Mouse (Mus musculus) liver, embryonic 15.5 days (tissue): ENCODE measurements at regions not wholly inside any gene's neighbourhood (a gene's known extent, or its start where the extent isn't known, plus 50 kb on each side); places are given as distances from the start of the nearest gene placed in this dataset.
A peak's percentile ranks its signal among the peaks of the same experiment; 100 is the strongest.
"Not testable (repeated sequence)": the region's sequence is repeated elsewhere in the genome, so short reads cannot be mapped to it uniquely, and the experiment has no call there.

Experiments used
- ATAC-seq: fragments of 200-750 bp; cut with Nextera tagmentation; 2 replicates; pipeline ENCODE4 v1.8.0; 2017; ENCODE audit warnings: moderate number of reproducible peaks, mild to moderate bottlenecking, moderate library complexity; ENCODE audit not compliant: insufficient read depth
- H3K27ac ChIP-seq: fragments of 300-500 bp; sonication (generic); replicated peaks from 2 replicates; pipeline ENCODE4 v1.5.1; 2015; ENCODE audit warnings: mild to moderate bottlenecking, inconsistent platforms
- H3K27me3 ChIP-seq: fragments of 300-500 bp; sonication (generic); 2 replicates; pipeline ENCODE4 v1.6.1; 2015; ENCODE audit warnings: mild to moderate bottlenecking, inconsistent platforms
- H3K36me3 ChIP-seq: fragments of 300-500 bp; sonication (generic); replicated peaks from 2 replicates; pipeline ENCODE4 v1.6.1; 2015; ENCODE audit warnings: moderate library complexity, mild to moderate bottlenecking, inconsistent platforms
- H3K4me1 ChIP-seq: fragments of 300-500 bp; sonication (generic); replicated peaks from 2 replicates; pipeline ENCODE4 v1.6.1; 2015; ENCODE audit warnings: inconsistent platforms
- H3K4me2 ChIP-seq: fragments of 300-500 bp; sonication (generic); 2 replicates; pipeline ENCODE4 v1.6.1; 2015; ENCODE audit warnings: moderate library complexity, mild to moderate bottlenecking, inconsistent platforms
- H3K4me3 ChIP-seq: fragments of 300-500 bp; sonication (generic); replicated peaks from 2 replicates; pipeline ENCODE4 v1.5.1; 2015; ENCODE audit warnings: mild to moderate bottlenecking, inconsistent platforms
- H3K9ac ChIP-seq: fragments of 300-500 bp; sonication (generic); 2 replicates; pipeline ENCODE4 v1.6.1; 2015; ENCODE audit warnings: moderate library complexity, mild to moderate bottlenecking, inconsistent platforms
- H3K9me3 ChIP-seq: fragments of 300-500 bp; sonication (generic); replicated peaks from 2 replicates; pipeline ENCODE4 v1.6.1; 2016; ENCODE audit warnings: inconsistent platforms
- WGBS: fragments of 180-500 bp; shearing (Covaris S2); methylation state at CpG from one replicate; pipeline ENCODE4 v1.1.7; 2015; ENCODE audit warnings: mixed read lengths; ENCODE audit not compliant: insufficient replicate concordance; 5-methylcytosine and 5-hydroxymethylcytosine counted together

DNA sequence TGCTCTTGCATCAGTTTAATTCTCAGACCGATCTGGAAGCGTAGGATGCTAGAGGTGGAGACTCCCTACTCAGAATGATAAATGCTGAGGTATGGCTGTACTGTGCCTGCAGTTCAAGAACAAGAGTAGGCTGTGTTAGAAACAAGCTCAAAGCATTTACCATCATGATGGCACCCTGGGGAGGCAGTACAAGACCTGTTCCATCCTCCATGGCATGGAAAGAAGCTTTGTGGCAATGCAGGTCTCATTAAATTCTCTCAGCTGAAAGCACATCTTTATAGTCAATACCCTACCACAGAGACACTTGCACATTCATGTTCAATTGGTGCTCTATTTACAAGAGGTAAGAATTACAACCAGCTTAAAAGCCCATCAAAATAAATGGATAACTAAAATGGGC, 209.5 kb downstream of the Tbl1xr1 start:
- 82% methylated on average over 2 of the region's 2 CpGs for WGBS
- no peaks in the 10 kb centered on the region for H3K9me3 ChIP-seq
- H3K4me1 ChIP-seq, result no peaks in the 10 kb centered on the region
- no peak overlapping the region for H3K4me2 ChIP-seq
- H3K4me3 ChIP-seq, result no peak overlapping the region
- no peak overlapping the region for H3K27ac ChIP-seq
- no peaks in the 10 kb centered on the region for H3K36me3 ChIP-seq
- no peak for ATAC-seq
- H3K9ac ChIP-seq, result no peak overlapping the region
- H3K27me3 ChIP-seq, result no peaks in the 10 kb centered on the region

DNA sequence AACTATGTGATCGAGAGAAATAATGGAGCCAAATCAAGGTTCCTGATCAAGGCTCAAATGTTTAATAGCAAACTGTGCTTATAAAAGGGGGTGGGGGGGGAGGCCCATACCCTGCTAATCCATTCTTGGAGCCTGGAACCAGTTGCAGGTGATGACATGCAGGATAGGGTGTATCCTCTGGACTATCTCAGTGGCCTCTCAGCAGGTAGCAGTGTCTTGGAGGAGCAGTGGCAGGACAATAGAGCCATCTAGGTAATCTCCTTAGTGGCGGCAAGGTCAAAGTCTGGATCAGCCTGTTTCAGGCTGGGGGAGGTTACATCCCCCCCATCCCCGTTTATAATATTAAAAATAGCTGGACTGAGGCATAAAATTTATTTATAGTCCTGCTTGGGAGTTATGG, 217.0 kb downstream of the Tbl1xr1 start:
- H3K4me2 ChIP-seq, result no peak overlapping the region
- no peak overlapping the region for H3K4me3 ChIP-seq
- H3K4me1 ChIP-seq, result no peaks in the 10 kb centered on the region
- H3K9ac ChIP-seq, result no peak overlapping the region
- no peak overlapping the region for H3K27ac ChIP-seq
- H3K27me3 ChIP-seq, result no peaks in the 10 kb centered on the region
- no peaks in the 10 kb centered on the region for H3K36me3 ChIP-seq
- WGBS, result 58% methylated on average over 3 of the region's 3 CpGs
- no peaks in the 10 kb centered on the region for H3K9me3 ChIP-seq
- no peak for ATAC-seq

DNA sequence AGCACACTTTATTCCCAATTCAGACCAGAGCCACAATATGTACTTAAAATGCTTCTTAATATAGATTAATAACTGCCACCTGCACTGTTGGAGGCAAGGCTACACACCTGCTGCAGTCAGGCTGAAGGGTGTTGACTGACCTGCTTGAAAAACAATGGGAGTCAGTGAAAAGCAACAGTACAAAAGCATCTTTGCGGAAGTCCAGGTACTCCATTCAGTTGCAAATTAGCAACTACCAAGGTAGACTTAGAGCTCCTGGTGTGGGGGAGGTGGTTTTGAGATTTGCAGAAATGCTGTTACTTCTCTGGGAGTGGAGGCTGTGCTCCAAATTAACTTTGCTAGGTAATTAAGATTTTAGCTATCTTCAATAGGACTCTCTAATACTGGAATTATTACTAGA, 217.6 kb downstream of the Tbl1xr1 start:
- H3K4me1 ChIP-seq, H3K27me3 ChIP-seq, H3K36me3 ChIP-seq, H3K9me3 ChIP-seq, H3K27ac ChIP-seq, H3K4me3 ChIP-seq, H3K9ac ChIP-seq, H3K4me2 ChIP-seq, ATAC-seq: not testable (repeated sequence)
- 71% methylated on average over 1 of the region's 1 CpGs for WGBS

DNA sequence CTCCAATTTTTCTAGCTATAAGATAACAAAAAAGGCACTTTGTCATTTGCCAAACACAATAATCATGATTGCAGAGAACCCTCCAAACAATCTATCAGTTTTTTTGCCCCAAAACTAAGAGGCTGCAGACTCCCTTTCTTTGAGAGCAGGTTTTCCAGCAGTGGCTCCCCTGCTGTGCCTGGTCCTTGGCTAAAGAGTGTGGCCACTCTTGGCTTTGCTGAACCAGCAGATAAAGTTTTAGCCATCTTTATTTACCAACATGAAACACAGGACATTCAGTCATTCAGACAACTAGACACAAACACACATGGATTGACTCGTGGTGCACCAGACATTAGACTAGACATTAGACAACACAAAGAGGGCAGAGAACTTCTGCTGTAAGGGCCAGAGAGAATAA, 220.5 kb downstream of the Tbl1xr1 start:
- not testable (repeated sequence) for H3K9me3 ChIP-seq, H3K27ac ChIP-seq, H3K27me3 ChIP-seq, H3K4me1 ChIP-seq, H3K9ac ChIP-seq, H3K36me3 ChIP-seq, H3K4me2 ChIP-seq, H3K4me3 ChIP-seq, ATAC-seq
- WGBS, result 61% methylated on average over 1 of the region's 1 CpGs

DNA sequence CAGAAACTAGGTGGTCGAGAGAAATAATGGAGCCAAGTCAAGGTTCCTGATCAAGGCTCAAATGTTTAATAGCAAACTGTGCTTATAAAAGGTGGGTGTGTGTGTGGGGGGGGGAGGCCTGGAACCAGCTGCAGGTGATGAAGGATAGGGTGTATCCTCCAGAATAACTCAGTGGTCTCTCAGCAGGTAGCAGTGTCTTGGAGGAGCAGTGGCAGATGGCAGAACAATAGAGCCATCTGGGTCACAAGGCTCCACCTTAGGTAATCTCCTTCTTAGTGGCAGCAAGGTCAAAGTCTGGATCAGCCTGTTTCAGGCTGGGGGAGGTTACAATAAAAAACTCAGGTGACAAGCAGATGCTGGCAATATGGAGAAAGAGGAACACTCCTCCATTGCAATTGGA, 221.4 kb downstream of the Tbl1xr1 start:
- H3K27me3 ChIP-seq, H3K9ac ChIP-seq, H3K27ac ChIP-seq, ATAC-seq, H3K4me3 ChIP-seq, H3K4me2 ChIP-seq, H3K36me3 ChIP-seq, H3K4me1 ChIP-seq, H3K9me3 ChIP-seq: not testable (repeated sequence)
- 49% methylated on average over 1 of the region's 1 CpGs for WGBS

DNA sequence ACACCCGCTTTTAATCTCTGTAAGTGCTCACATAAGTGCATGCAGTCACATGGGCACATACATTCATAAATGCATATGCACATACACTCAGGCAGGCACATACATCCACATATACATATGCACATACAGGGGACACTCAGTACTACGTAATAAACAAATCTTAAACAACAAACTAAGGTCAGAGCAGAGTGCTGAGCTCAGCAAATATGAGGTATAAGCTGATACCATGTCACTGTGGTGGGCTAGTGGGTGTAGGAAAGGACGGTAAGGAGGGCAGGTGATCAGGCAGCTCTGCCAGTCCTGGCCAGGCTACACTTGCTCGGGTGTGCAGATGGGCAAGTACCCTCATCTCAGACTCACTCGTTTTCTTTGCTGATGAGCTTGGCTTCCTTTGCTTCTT, 224.1 kb downstream of the Tbl1xr1 start:
- H3K36me3 ChIP-seq, result no peaks in the 10 kb centered on the region
- ATAC-seq, result no peak
- H3K9me3 ChIP-seq, result no peaks in the 10 kb centered on the region
- 54% methylated on average over 5 of the region's 5 CpGs for WGBS
- no peak overlapping the region for H3K27ac ChIP-seq
- H3K4me1 ChIP-seq, result no peaks in the 10 kb centered on the region
- no peak overlapping the region for H3K9ac ChIP-seq
- H3K27me3 ChIP-seq, result no peaks in the 10 kb centered on the region
- H3K4me3 ChIP-seq, result no peak overlapping the region
- H3K4me2 ChIP-seq, result no peak overlapping the region

DNA sequence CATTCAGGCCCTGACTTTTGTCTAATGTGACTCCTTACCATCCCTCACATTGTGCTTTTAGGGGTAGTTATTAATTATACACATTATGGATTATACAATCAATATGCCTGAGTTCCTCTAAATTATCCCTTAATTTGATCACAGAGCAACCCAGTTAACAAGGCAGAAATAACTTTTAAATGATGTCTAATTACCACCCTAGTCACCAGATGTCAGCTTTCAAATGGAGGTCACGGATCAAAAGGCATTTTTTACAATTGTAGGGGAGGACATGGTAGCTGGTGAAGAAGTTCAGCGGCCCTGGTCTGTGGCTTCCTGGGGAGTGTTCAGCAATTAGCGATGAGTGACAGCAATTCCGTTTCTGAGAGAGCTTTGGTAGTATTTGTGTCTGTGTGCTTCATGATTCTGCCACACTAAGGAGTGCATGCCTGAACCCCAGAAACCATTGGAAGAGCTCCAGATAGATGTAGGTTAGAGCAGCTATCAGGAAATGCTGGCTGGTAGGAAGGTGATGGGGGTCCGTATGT, 225.6 kb downstream of the Tbl1xr1 start:
- Histone ChIP-seq H3K4me2 (no peak overlapping the region), H3K9me3 (no peaks in the 10 kb centered on the region), H3K27ac (no peak overlapping the region), H3K36me3 (no peaks in the 10 kb centered on the region), H3K9ac (no peak overlapping the region), H3K27me3 (no peaks in the 10 kb centered on the region), H3K4me1 (no peaks in the 10 kb centered on the region), H3K4me3 (no peak overlapping the region)
- ATAC-seq, result no peak
- WGBS, result 46% methylated on average over 5 of the region's 5 CpGs

DNA sequence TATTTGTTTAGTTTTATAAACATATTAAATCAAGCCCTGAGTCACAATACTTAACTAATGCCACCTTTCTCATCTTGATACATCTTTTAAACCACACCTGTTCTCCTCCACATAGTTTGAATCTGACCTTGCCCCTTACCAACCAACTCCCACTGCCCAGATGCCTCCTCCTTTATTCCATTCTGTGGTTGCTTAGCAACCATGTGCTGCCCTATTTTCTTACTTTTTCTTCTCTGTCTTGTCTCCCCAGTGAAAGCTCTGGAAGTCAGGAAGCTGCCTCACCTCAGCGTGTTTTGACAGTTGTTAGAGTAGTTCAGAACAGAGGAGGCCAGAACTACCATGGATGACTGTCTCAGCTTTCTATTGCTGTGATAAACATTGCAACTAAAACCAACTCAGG, 227.7 kb downstream of the Tbl1xr1 start:
- Histone ChIP-seq H3K27me3 (no peaks in the 10 kb centered on the region), H3K4me1 (no peaks in the 10 kb centered on the region), H3K9ac (no peak overlapping the region), H3K36me3 (no peaks in the 10 kb centered on the region), H3K4me3 (no peak overlapping the region), H3K27ac (no peak overlapping the region), H3K9me3 (no peaks in the 10 kb centered on the region), H3K4me2 (no peak overlapping the region)
- WGBS, result 42% methylated on average over 1 of the region's 1 CpGs
- ATAC-seq, result no peak

DNA sequence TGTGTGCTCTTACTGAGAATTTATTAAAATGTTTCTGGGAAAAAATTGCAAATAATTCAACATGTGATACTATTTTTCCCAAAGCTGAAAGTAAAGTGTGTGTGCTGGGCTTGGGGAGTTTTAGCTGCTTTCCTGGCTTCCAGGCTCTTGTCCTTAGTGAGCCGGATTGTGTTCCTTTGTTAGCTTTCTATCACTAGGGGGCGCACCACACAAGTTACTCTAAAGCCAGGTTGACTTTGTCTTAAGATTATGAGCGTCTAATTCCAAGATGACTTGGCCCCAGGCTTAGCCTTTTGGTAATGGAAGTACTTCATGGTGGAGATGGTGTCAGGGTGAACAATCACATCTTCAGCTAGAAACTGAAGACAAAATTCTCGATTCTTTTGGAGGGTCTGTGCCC, 230.2 kb downstream of the Tbl1xr1 start:
- H3K9me3 ChIP-seq, result no peaks in the 10 kb centered on the region
- no peaks in the 10 kb centered on the region for H3K27me3 ChIP-seq
- H3K4me3 ChIP-seq, result no peak overlapping the region
- H3K9ac ChIP-seq, result no peak overlapping the region
- ATAC-seq, result no peak
- no peaks in the 10 kb centered on the region for H3K36me3 ChIP-seq
- WGBS, result 50% methylated on average over 4 of the region's 4 CpGs
- H3K27ac ChIP-seq, result no peak overlapping the region
- H3K4me2 ChIP-seq, result no peak overlapping the region
- no peaks in the 10 kb centered on the region for H3K4me1 ChIP-seq

DNA sequence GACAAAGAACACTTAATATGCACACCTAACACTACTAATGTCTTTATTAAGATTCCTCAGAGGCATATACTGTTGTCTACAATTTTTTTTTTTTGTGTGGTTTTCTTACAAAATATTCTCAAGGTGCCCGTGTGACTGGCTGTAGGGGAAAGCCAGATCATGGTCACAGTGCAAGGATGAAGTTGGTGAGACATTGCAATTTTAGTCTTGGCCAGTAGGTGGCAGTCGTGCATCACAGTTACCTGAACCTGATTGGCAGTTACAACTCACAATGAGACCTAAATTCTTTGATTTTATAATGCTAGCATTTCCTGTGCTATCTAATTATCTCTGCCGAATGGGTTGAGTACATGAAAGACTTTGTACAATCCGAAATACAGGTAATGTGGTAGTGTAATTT, 232.5 kb downstream of the Tbl1xr1 start:
- Histone ChIP-seq H3K27me3 (no peaks in the 10 kb centered on the region), H3K4me3 (no peak overlapping the region), H3K36me3 (no peaks in the 10 kb centered on the region), H3K27ac (no peak overlapping the region), H3K4me2 (no peak overlapping the region), H3K9ac (no peak overlapping the region), H3K4me1 (no peaks in the 10 kb centered on the region), H3K9me3 (no peaks in the 10 kb centered on the region)
- ATAC-seq, result no peak
- 5% methylated on average over 4 of the region's 4 CpGs for WGBS

DNA sequence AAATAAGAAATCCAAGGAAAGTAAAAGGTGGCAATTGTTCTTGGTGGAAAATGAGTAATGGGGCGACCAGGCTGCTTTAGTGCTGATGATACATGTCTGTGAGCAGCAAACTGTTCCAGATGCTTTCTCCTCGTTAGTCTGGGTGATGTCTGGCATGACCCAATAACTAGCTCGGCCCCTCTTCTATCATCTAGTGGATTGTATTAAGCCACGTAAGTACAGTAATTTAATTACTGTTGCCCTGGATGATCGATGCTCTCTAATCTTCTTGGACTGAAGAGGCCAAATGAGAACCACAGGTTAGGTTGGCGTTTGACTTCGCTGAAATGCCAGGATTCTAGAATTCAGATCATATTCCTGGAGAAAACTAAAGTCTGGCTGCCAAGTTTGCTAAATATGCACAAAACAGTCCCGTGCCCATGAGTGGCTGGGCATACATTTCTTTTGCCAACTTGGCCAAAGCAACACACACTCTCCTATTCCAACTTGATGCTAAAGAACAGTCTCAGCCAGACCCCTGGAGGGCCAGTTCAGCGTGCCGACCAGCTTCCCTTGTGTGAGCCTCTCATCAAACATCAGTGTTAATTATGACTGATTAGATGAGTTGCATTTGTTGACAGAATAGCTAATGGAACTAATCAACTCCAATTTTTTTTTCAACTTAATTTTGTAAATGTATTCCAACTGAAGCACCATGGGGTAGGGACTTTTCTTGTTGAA, 240.2 kb downstream of the Tbl1xr1 start:
- H3K27me3 ChIP-seq, result no peaks in the 10 kb centered on the region
- WGBS, result 65% methylated on average over 10 of the region's 10 CpGs
- no peak overlapping the region for H3K4me2 ChIP-seq
- H3K4me3 ChIP-seq, result no peak overlapping the region
- no peaks in the 10 kb centered on the region for H3K9me3 ChIP-seq
- no peak overlapping the region for H3K9ac ChIP-seq
- ATAC-seq, result no peak
- no peaks in the 10 kb centered on the region for H3K36me3 ChIP-seq
- no peaks in the 10 kb centered on the region; the same call in 1 of the 2 replicates for H3K4me1 ChIP-seq
- no peak overlapping the region for H3K27ac ChIP-seq

DNA sequence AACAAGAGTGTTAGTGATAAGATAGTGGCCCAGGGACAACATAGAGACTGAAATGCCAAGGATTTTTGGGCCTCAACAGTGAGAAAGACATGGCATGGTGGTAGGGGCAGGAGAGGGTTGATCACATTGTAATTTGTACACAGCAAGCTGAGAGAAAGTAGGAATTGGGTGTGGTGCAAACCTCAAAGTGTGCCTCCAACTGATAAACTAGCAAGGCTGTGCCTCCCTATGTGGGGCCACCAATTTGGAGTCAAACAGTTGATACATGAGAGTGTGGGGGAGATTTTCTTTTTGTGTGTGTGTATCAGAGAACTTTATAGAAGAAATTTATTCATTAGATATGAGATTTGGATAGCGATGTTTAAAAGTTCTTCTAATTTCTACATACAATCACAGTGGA, 244.0 kb downstream of the Tbl1xr1 start:
- H3K4me1 ChIP-seq, H3K36me3 ChIP-seq, H3K4me2 ChIP-seq, H3K27ac ChIP-seq, H3K9ac ChIP-seq, H3K9me3 ChIP-seq, H3K27me3 ChIP-seq, H3K4me3 ChIP-seq: not testable (repeated sequence)
- ATAC-seq, result peak; percentile 80
- 59% methylated on average over 1 of the region's 1 CpGs for WGBS
